Mouse (Mus musculus): ENCODE results near the gene Pheta1. TPM values are rescaled to one million over a fixed set of nuclear protein-coding genes. Genes with fewer than 3 reads are reported as not detected.

Gene Pheta1
- polyA plus RNA-seq, 1 experiment from 2014 or later = 56.5 TPM

- no peaks in the 10 kb centered on the region for H3K9me3 ChIP-seq
- peaks cover 37% of the 10 kb centered on the region for H3K4me1 ChIP-seq
- peak overlapping the region; percentile 65 for H3K4me3 ChIP-seq
- H3K27me3 ChIP-seq (replicated peaks; ENCODE audit: low read depth, poor library complexity, severe bottlenecking) = peaks cover 71% of the 10 kb centered on the region
- peaks cover 44% of the 10 kb centered on the region for H3K36me3 ChIP-seq (replicated peaks)
- WGBS = 5% methylated on average over 82 of the region's 82 CpGs
- peak; percentile 64 for DNase-seq (ENCODE audit: low spot score)
- peak overlapping the region; percentile 48; the same call in 1 of the 2 replicates for H3K27ac ChIP-seq (replicated peaks)
Measured at GRCm38 (mm10) chr5:121828491-121829432, 20.0 kb upstream of the Pheta1 start.

- Histone ChIP-seq H3K36me3 (replicated peaks) (peaks cover 22% of the 10 kb centered on the region), H3K4me3 (no peak overlapping the region), H3K4me1 (peaks cover 52% of the 10 kb centered on the region), H3K9me3 (no peaks in the 10 kb centered on the region), H3K27me3 (replicated peaks; ENCODE audit: low read depth, poor library complexity, severe bottlenecking) (peaks cover 91% of the 10 kb centered on the region), H3K27ac (replicated peaks) (no peak overlapping the region)
- no peak for DNase-seq (ENCODE audit: low spot score)
- 88% methylated on average over 6 of the region's 6 CpGs for WGBS
Measured at GRCm38 (mm10) chr5:121831002-121831601, 17.7 kb upstream of the Pheta1 start.

GRCm38 (mm10) chr5:121832376-121833155, 16.2 kb upstream of the Pheta1 start:
- Histone ChIP-seq H3K27ac (replicated peaks) (peak overlapping the region; percentile 5; the same call in 1 of the 2 replicates), H3K4me3 (0 out of 2 replicates have a peak overlapping the region, but pooled peaks have one; percentile 75), H3K27me3 (replicated peaks; ENCODE audit: low read depth, poor library complexity, severe bottlenecking) (peaks cover 87% of the 10 kb centered on the region), H3K4me1 (peaks cover 61% of the 10 kb centered on the region), H3K36me3 (replicated peaks) (peaks cover 9% of the 10 kb centered on the region), H3K9me3 (no peaks in the 10 kb centered on the region)
- DNase-seq (ENCODE audit: low spot score) = no peak
- 80% methylated on average over 6 of the region's 6 CpGs for WGBS

GRCm38 (mm10) chr5:121833159-121833558, 15.6 kb upstream of the Pheta1 start:
- Histone ChIP-seq H3K27ac (replicated peaks) (peak overlapping the region; percentile 61; the same call in 1 of the 2 replicates), H3K9me3 (no peaks in the 10 kb centered on the region), H3K4me1 (peaks cover 65% of the 10 kb centered on the region), H3K27me3 (replicated peaks; ENCODE audit: low read depth, poor library complexity, severe bottlenecking) (peaks cover 87% of the 10 kb centered on the region), H3K36me3 (replicated peaks) (peaks cover 3% of the 10 kb centered on the region), H3K4me3 (0 out of 2 replicates have a peak overlapping the region, but pooled peaks have one; percentile 75)
- 87% methylated on average over 2 of the region's 2 CpGs for WGBS
- no peak for DNase-seq (ENCODE audit: low spot score)

GRCm38 (mm10) chr5:121833572-121834240, 15.1 kb upstream of the Pheta1 start:
- peaks cover 65% of the 10 kb centered on the region for H3K4me1 ChIP-seq
- WGBS = 44% methylated on average over 10 of the region's 10 CpGs
- H3K4me3 ChIP-seq = peak overlapping the region; percentile 75; the same call in 1 of the 2 replicates
- peaks cover 87% of the 10 kb centered on the region for H3K27me3 ChIP-seq (replicated peaks; ENCODE audit: low read depth, poor library complexity, severe bottlenecking)
- no peak for DNase-seq (ENCODE audit: low spot score)
- no peaks in the 10 kb centered on the region for H3K36me3 ChIP-seq (replicated peaks)
- peak overlapping the region; percentile 61; the same call in 1 of the 2 replicates for H3K27ac ChIP-seq (replicated peaks)
- no peaks in the 10 kb centered on the region for H3K9me3 ChIP-seq

- Histone ChIP-seq H3K4me3 (peak overlapping the region; percentile 75), H3K4me1 (peaks cover 65% of the 10 kb centered on the region), H3K9me3 (no peaks in the 10 kb centered on the region), H3K36me3 (replicated peaks) (no peaks in the 10 kb centered on the region), H3K27ac (replicated peaks) (no peak overlapping the region), H3K27me3 (replicated peaks; ENCODE audit: low read depth, poor library complexity, severe bottlenecking) (peaks cover 87% of the 10 kb centered on the region)
- 81% methylated on average over 7 of the region's 7 CpGs for WGBS
- no peak for DNase-seq (ENCODE audit: low spot score)
Measured at GRCm38 (mm10) chr5:121834241-121834606, 14.6 kb upstream of the Pheta1 start.

- Histone ChIP-seq H3K9me3 (no peaks in the 10 kb centered on the region), H3K4me3 (peak overlapping the region; percentile 75), H3K36me3 (replicated peaks) (no peaks in the 10 kb centered on the region), H3K27ac (replicated peaks) (no peak overlapping the region), H3K27me3 (replicated peaks; ENCODE audit: low read depth, poor library complexity, severe bottlenecking) (peaks cover 83% of the 10 kb centered on the region), H3K4me1 (peaks cover 64% of the 10 kb centered on the region)
- WGBS = 49% methylated on average over 12 of the region's 12 CpGs
- DNase-seq (ENCODE audit: low spot score) = no peak
Measured at GRCm38 (mm10) chr5:121834991-121835747, 13.6 kb upstream of the Pheta1 start.

- Histone ChIP-seq H3K9me3 (peaks cover under 1% of the 10 kb centered on the region; the same call in 1 of the 2 replicates), H3K4me3 (peak overlapping the region; percentile 75), H3K36me3 (replicated peaks) (no peaks in the 10 kb centered on the region), H3K27me3 (replicated peaks; ENCODE audit: low read depth, poor library complexity, severe bottlenecking) (peaks cover 82% of the 10 kb centered on the region), H3K27ac (replicated peaks) (peak overlapping the region; percentile 80), H3K4me1 (peaks cover 64% of the 10 kb centered on the region)
- under 1% methylated on average over 51 of the region's 51 CpGs for WGBS
- DNase-seq (ENCODE audit: low spot score) = peak; percentile 27
Measured at GRCm38 (mm10) chr5:121835949-121836691, 12.7 kb upstream of the Pheta1 start.

- H3K4me1 ChIP-seq = peaks cover 64% of the 10 kb centered on the region
Measured at GRCm38 (mm10) chr5:121836692-121837415, 11.9 kb upstream of the Pheta1 start.

More at GRCm38 (mm10) chr5:121836692-121837415, 11.9 kb upstream of the Pheta1 start:
- Histone ChIP-seq H3K27ac (replicated peaks) (peak overlapping the region; percentile 80), H3K36me3 (replicated peaks) (no peaks in the 10 kb centered on the region), H3K27me3 (replicated peaks; ENCODE audit: low read depth, poor library complexity, severe bottlenecking) (peaks cover 82% of the 10 kb centered on the region), H3K4me3 (peak overlapping the region; percentile 75), H3K9me3 (peaks cover 5% of the 10 kb centered on the region; the same call in 1 of the 2 replicates)
- peak; percentile 92 for DNase-seq (ENCODE audit: low spot score)
- under 1% methylated on average over 77 of the region's 77 CpGs for WGBS

Measured in embryonic facial prominence, embryonic 10.5 days (tissue).